Mouse (Mus musculus): ENCODE data around the gene Adamts1. TPM values are rescaled to one million over a fixed set of nuclear protein-coding genes. Genes with fewer than 3 reads are reported as not detected.

Adamts1 gene
- total RNA-seq (2022): 10 to 100 TPM in 2 of 4 experiments, 1 to 10 TPM in 2; 8.1 to 15.9 (median 11.2) TPM

GRCm38 (mm10) chr16:85802954-85803353 is at the start of gene Adamts1:
Gene Adamts1 (minus strand): TSS chr16:85803113.
- DNase-seq (ENCODE audit: low spot score in 2 of 2): peak; percentile 45 to 56

- DNase-seq (ENCODE audit: low spot score in 2 of 2): no peak
These were observed 24.2 kb upstream of the Adamts1 start for GRCm38 (mm10) chr16:85827066-85827465.

- no peak for DNase-seq (ENCODE audit: low spot score in 2 of 2)
These were observed 19.5 kb upstream of the Adamts1 start for GRCm38 (mm10) chr16:85822330-85822916.

GRCm38 (mm10) chr16:85819808-85820458 is 17.0 kb upstream of the Adamts1 start:
- DNase-seq (ENCODE audit: low spot score in 2 of 2): no peak

- DNase-seq (ENCODE audit: low spot score in 2 of 2): no peak
These were observed 11.2 kb upstream of the Adamts1 start for GRCm38 (mm10) chr16:85814116-85814515.

- DNase-seq (ENCODE audit: low spot score in 2 of 2): peak in 1 of 2 experiments; percentile 43
These were observed 4.7 kb upstream of the Adamts1 start for GRCm38 (mm10) chr16:85807626-85808025.

- DNase-seq (ENCODE audit: low spot score in 2 of 2): no peak
These were observed 4.2 kb upstream of the Adamts1 start for GRCm38 (mm10) chr16:85807072-85807471.

- DNase-seq (ENCODE audit: low spot score in 2 of 2): no peak
These were observed 2.7 kb upstream of the Adamts1 start for GRCm38 (mm10) chr16:85805581-85805980.

- no peak for DNase-seq (ENCODE audit: low spot score in 2 of 2)
These were observed 969 bp upstream of the Adamts1 start for GRCm38 (mm10) chr16:85803613-85804551.

- peak in 1 of 2 experiments; percentile 28 for DNase-seq (ENCODE audit: low spot score in 2 of 2)
These were observed 722 bp downstream of the Adamts1 start for GRCm38 (mm10) chr16:85801971-85802811.

GRCm38 (mm10) chr16:85801252-85801651 is 1.7 kb downstream of the Adamts1 start:
- peak; percentile 60 to 62 for DNase-seq (ENCODE audit: low spot score in 2 of 2)

- DNase-seq (ENCODE audit: low spot score in 2 of 2): peak; percentile 52 to 77
These were observed 2.2 kb downstream of the Adamts1 start for GRCm38 (mm10) chr16:85800691-85801090.

GRCm38 (mm10) chr16:85799971-85800370 is 2.9 kb downstream of the Adamts1 start:
- no peak for DNase-seq (ENCODE audit: low spot score in 2 of 2)

- DNase-seq (ENCODE audit: low spot score in 2 of 2): no peak
These were observed 4.6 kb downstream of the Adamts1 start for GRCm38 (mm10) chr16:85798334-85798733.

GRCm38 (mm10) chr16:85797161-85797560 is 5.8 kb downstream of the Adamts1 start:
- DNase-seq (ENCODE audit: low spot score in 2 of 2): no peak

- no peak for DNase-seq (ENCODE audit: low spot score in 2 of 2)
These were observed 7.2 kb downstream of the Adamts1 start for GRCm38 (mm10) chr16:85795731-85796130.

GRCm38 (mm10) chr16:85793166-85793830 is 9.6 kb downstream of the Adamts1 start:
- no peak for DNase-seq (ENCODE audit: low spot score in 2 of 2)

- no peak for DNase-seq (ENCODE audit: low spot score in 2 of 2)
These were observed 21.8 kb downstream of the Adamts1 start for GRCm38 (mm10) chr16:85781076-85781475.

GRCm38 (mm10) chr16:85779775-85780174 is 23.1 kb downstream of the Adamts1 start:
- DNase-seq (ENCODE audit: low spot score in 2 of 2): no peak

GRCm38 (mm10) chr16:85772272-85772671 is 30.6 kb downstream of the Adamts1 start:
- DNase-seq (ENCODE audit: low spot score in 2 of 2): no peak

All from left cerebral cortex, adult 8-10 months (tissue).